Mouse (Mus musculus): ENCODE data around the gene Ttc34. TPM values are rescaled to one million over a fixed set of nuclear protein-coding genes. Genes with fewer than 3 reads are reported as not detected.
A peak's percentile ranks its signal among the peaks of the same experiment; 100 is the strongest.

The Ttc34 gene
- total RNA-seq, 2 experiments from 2014 or later, result 0.17 to 0.45 TPM

DNA sequence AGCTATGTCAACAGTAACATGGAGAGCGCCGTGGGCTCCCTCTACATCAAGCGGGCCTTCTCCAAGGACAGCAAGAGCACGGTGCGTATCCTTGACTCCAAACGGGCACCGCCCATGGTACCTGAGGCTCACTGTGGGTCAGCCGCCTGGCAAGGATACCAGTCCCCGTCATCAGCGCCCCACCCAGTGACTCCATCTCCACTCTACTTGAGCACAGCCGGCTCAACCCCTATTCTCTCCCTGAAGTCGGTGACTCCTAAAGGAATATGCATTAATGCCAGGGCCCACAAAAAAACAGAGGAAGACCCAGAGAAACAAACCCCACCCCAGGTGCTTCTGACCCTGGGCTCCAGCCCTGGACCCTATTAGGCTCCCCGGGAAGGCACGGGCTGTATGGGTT is 53.6 kb downstream of the Ttc34 start:
- DNase-seq, result no peak
- intact Hi-C loops (cut with DNase I), result no loop called here

DNA sequence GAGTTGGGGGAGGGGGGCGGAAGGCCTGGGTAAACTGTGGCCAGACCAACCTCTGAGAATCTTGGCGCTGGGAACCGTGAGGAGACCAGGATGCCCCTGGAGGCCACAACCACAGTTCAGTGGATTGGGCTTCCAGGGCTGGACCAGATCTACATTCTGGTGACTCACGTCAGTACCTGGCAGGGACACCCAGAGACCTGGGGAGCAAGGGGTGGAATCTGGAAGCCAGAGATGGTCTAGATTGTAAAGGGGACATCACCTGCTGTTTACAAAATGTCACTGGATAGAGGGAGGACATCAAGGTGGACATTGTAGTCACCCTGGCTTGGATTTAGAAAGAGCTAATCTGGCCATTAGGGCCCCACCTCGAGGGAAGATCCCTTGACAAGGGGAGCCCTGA is 58.3 kb downstream of the Ttc34 start:
- no peak for DNase-seq
- intact Hi-C loops (cut with DNase I), result no loop called here

GRCm38 (mm10) chr4:154897676-154898465 is 60.6 kb downstream of the Ttc34 start:
- peak in 1 of 2 experiments; percentile 50 for DNase-seq
- intact Hi-C loops (cut with DNase I), result no loop called here

- intact Hi-C loops (cut with DNase I), result no loop called here
- peak; percentile 81 to 83 for DNase-seq
These were observed 61.5 kb downstream of the Ttc34 start, which contains the start of gene Fam213b for GRCm38 (mm10) chr4:154898506-154899446. Fam213b (minus strand) TSS chr4:154899135.

DNA sequence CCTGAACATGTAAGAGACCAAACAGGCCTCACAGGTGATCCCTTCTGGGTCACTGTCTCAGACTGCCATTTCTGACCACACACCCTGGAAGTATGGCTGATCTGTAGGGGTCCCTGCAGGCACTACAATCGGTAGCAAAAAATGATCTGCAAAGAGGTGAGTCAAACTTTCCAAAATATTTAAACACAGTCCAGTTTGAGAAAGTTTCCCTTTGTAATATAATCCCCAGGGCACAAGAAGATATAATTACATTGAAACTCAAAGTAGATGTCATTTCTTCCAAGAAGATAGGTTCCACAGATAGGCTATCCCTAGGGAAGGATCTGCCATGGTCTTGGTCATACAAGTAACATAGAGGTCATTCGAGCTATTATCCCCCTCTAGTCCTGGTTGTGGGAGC is 65.1 kb downstream of the Ttc34 start:
- intact Hi-C loops (cut with DNase I), result no loop called here
- no peak for DNase-seq

DNA sequence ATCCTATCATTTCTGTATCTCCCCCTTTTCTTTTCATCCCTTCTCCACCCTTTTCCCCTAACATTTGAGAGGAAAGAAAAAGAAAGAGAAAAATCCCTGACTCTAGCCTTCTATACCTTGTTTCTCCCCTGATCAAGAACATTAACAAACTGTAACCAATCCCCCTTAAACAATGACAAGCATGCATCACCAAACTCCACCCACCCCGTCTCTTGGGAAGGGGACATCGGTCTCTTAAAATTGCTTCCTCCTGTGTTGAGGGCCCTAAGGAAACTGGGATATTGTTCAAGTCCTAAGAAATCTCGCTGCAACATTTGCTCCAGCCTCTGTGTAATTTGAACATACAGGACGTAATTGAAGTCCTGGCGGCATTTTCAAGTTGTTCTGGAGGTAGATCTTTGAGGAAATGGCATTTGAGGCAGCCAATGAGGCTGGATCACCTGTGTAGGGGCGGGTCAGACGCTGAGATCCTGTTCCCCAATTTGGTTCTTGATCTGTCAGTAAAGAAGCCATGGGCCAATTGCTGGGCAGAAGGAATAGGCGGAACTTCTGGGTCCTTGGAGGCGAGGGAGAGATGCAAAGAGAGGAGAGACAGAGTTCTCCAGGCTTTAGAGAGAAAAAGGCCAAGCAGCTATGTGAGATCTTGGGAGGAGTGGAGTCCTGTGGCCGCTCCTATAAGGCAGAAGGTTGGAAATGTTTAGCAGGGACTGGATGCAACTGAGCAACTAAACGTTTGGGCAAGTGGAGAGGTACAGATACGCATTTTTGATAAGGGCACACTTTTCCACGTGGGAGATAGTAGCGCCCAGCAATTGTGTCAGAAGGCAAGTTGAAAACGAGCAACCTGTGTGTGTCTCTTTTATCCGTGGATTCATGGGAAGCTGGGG is 67.2 kb downstream of the Ttc34 start:
- intact Hi-C loops (cut with DNase I), result no loop called here

DNA sequence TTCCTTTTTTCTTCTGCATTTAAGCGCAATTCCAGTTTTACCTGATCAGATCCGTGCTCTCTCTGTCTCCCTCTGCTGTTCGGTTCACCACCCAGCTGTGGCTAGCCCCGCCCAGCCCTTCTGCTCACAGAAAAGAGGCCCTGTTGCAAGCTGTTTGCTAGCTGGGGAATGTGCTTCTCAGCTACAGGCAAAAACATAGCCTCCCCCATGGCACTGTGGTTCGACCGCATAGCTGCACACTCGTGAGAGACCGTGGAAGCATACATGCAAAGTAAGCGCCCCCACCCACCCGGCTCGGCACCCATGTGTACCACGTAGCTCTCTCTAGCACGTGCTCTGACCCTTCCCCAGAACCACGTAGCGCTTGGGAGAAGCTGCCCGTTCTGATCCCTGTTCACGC is 70.6 kb downstream of the Ttc34 start:
- intact Hi-C loops (cut with DNase I), result loop anchor here (1.0 to 2.0 kb wide), 2 partner anchors 30 to 37 kb away; no protein-coding TSS in a partner anchor
- peak; percentile 79 to 84 for DNase-seq

More for the DNA sequence above, 67.2 kb downstream of the Ttc34 start:
- DNase-seq, result peak; percentile 77 to 83

DNA sequence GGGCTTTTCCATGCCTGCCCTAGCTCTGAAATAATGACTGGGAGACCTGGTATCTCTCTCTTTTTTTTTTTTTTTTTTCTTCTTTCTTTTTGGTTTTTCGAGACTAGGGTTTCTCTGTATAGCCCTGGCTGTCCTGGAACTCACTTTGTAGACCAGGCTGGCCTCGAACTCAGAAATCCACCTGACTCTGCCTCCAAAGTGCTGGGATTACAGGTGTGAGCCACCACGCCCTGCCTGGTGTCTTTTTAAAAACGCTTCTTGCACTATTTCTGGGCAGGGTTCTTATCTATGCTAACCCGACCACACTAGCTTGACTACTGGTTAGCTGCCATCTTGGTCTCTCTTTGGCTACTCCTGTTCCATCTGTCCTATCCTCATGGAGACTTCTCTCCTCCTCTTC is 71.2 kb downstream of the Ttc34 start:
- intact Hi-C loops (cut with DNase I), result no loop called here
- no peak for DNase-seq

DNA sequence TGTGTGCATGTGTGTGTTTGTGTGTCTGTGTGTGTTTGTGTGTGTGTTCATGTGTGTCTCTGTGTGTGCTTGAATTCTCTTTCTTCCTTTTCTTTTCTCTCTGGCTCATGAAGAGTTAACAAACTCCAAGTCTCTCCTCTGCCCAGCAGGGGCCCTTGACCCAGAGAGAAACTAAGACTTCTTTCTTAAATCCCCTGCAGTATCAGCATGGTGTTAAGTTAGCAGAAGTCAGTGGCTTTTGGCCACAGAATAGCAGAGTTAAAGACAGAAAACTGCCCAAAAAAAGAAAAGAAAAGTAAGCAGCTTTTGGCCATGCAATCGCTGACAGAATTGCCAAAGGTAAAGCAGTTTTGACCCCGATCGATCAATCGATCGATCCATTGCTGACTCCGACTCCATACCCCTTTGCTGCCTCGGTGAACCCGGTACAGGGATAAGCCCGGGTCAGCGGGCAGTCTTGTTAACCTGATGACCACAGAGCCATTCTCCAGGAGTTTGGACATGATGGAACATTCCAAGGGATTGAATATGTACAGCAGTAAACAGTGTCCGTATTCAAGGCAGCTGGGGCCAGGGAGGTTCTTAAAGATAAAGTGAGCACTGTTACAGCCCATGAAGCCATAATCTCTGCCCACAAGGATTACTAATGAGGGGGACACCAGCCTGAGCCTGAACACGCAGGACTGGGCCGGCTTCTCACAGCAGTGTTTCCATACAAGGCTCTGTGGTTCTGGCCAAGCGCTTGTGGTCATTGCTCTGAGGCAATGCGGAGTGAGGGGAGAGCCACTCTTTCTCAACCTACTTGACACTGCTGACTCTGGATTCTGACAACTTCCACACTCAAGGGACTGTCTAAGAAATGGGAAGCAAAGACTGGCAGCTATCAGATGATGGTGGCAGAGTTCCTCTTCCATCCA is 73.6 kb downstream of the Ttc34 start:
- intact Hi-C loops (cut with DNase I), result no loop called here
- peak in 1 of 2 experiments; percentile 29 for DNase-seq

DNA sequence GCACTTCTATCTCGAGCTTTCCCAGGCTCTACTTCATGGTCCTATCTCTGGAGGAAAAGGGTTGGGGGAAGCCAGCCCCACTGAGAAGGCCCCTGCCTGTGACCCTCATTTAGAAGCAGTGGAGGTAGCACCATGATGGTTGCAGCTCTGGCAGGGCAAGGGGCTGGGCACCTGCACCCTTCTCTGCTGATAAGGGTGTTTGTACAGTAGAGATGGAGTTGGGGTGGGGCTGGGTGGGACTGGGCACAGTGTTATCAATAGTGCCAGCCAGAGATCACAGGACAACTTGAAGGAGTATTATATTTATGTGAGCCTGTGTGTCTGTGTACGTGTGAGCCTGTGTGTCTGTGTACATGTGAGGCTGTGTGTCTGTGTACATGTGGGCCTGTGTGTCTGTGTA is 74.4 kb downstream of the Ttc34 start:
- intact Hi-C loops (cut with DNase I), result no loop called here
- DNase-seq, result no peak

DNA sequence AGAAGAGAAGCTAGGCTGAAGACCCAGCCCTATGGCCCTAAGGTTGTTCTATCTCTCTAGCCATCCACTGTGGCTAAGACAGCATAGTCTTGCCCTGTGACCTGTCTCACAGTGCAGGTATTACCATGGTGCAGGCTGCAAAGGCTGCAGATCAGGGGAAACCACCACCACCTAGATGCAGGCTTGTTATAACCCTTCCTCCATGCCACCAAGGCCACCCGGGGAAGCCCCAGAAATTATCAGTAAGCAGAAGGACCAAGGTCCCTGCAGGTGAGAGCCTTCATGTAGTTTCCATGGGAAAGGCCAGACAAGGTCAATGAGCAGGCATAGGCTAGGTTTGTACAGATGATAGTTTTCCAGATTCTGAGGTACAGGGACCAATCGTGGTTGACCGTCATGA is 76.6 kb downstream of the Ttc34 start:
- DNase-seq, result no peak
- intact Hi-C loops (cut with DNase I), result no loop called here

DNA sequence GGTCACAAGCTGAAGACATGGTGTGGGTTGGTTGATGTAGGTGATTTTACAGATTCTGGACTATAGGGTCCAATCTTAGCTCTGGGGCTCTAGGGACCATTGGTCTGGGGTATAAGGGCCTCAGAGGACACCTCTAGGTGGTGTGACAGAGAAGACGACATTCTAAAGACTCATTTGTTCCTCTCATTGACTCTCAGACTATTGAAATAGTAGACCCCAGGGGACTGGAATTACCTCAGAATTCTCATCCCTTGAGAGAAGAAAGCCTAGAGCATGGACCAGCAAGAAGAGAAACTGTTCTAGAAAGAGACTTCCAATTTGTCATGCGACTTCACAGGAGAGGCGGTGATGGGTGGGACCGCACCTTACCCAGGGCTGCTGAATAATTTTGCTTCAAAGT is 77.0 kb downstream of the Ttc34 start:
- intact Hi-C loops (cut with DNase I), result no loop called here
- no peak for DNase-seq

- no peak for DNase-seq
- intact Hi-C loops (cut with DNase I), result no loop called here
These were observed 77.4 kb downstream of the Ttc34 start for GRCm38 (mm10) chr4:154914707-154915106.

GRCm38 (mm10) chr4:154915286-154915685 is 78.0 kb downstream of the Ttc34 start:
- DNase-seq, result no peak
- intact Hi-C loops (cut with DNase I), result no loop called here

DNA sequence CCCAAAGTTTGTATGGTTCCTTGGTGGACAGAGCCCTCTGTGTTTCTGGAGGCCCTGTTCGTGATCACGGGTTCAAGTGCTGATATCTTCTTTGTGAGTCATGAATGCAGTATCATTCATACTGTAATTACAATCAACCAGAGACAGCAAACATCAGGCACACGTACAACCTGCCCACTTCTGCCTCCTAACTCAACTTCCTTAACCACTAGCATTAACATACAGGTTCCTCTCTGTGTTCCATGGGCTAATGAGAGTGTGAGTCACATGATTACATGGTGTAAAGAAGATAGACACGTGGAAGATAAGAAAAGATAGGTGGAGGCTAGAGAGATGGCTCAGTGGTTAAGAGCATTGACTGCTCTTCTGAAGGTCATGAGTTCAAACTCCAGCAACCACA is 79.4 kb downstream of the Ttc34 start:
- no peak for DNase-seq
- intact Hi-C loops (cut with DNase I), result no loop called here

Measured in heart, postnatal 10 days (tissue).